8 mouse cellular contexts compared by ENCODE assay signal in the genomic region with DNA sequence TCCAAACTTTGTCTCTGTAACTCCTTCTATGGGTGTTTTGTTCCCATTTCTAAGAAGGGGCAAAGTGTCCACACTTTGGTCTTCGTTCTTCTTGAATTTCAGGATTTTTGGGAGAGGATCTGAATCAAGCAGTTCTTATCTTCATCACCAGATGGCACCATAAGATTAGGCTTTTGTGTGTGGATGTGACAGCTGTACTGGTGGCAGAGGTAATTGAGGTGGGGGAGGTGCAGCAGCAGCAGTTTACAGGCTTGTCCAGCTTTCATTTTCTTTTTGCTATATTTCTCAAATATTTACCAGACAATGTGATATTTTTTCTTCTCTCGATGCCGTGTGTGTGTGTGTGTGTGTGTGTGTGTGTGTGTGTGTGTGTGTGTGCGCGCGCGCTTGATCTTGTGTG.
DNase-seq lines count a peak whose midpoint lies in the region; ATAC-seq and TF ChIP-seq lines count a peak whose summit lies in the region.
"Not testable (repeated sequence)": the region's sequence is repeated elsewhere in the genome, so short reads cannot be mapped to it uniquely, and the experiment has no call there.

No protein-coding gene starts in this region.

- not testable (repeated sequence) for H3K9me3 ChIP-seq in ES-Bruce4 (replicated peaks; ENCODE audit: control insufficient read depth, insufficient read depth, low read length, poor library complexity, severe bottlenecking); forebrain, embryonic 14.5 days (replicated peaks; ENCODE audit: control insufficient read depth, low read length); intestine, embryonic 14.5 days (ENCODE audit: control insufficient read depth, low read length); midbrain, embryonic 10.5 days (replicated peaks)

- 74% methylated on average over 7 of the region's 7 CpGs for WGBS in forebrain, embryonic 14.5 days
- WGBS in intestine, embryonic 14.5 days, result 71% methylated on average over 7 of the region's 7 CpGs
- 61% methylated on average over 7 of the region's 7 CpGs for WGBS in large intestine, adult 2 months
- 85% methylated on average over 7 of the region's 7 CpGs for WGBS in midbrain, embryonic 10.5 days

- H3K4me1 ChIP-seq in ES-Bruce4 (ENCODE audit: control insufficient read depth, insufficient read depth, low read length); forebrain, embryonic 14.5 days (ENCODE audit: control insufficient read depth, insufficient read depth, low read length); intestine, embryonic 14.5 days (replicated peaks; ENCODE audit: control insufficient read depth, insufficient read depth, low read length); midbrain, embryonic 10.5 days: not testable (repeated sequence)

- intact Hi-C loops in left cerebral cortex, postnatal 36 days (cut with DNase I), result not testable (repeated sequence)

- not testable (repeated sequence) for H3K9ac ChIP-seq in ES-Bruce4 (ENCODE audit: low read depth, poor library complexity, severe bottlenecking); forebrain, embryonic 14.5 days (ENCODE audit: low read length); intestine, embryonic 14.5 days (ENCODE audit: low read length)

- not testable (repeated sequence) for TF ChIP-seq POLR2A in ES-Bruce4 (IDR thresholded peaks at IDR 0.05; ENCODE audit: insufficient read depth, low read length)

- H3K27me3 ChIP-seq in ES-Bruce4 (ENCODE audit: control insufficient read depth, insufficient read depth, low read length, poor library complexity, severe bottlenecking); forebrain, embryonic 14.5 days (replicated peaks; ENCODE audit: control insufficient read depth, insufficient read depth, low read length); intestine, embryonic 14.5 days (replicated peaks; ENCODE audit: control insufficient read depth, insufficient read depth, low read length); midbrain, embryonic 10.5 days (ENCODE audit: low read depth, poor library complexity, severe bottlenecking): not testable (repeated sequence)

- 0 out of 2 replicates have a peak, but pooled peaks have one; percentile 40 for ATAC-seq in cerebellum, adult (ENCODE audit: insufficient number of reproducible peaks, low FRiP score, low TSS enrichment)
- ATAC-seq in forebrain, embryonic 14.5 days, result peak; percentile 92
- ATAC-seq in intestine, embryonic 14.5 days (replicated peaks; ENCODE audit: low FRiP score, low TSS enrichment, low read depth), result peak; percentile 77; the same call in 1 of the 2 replicates

- not testable (repeated sequence) for H3K27ac ChIP-seq in ES-Bruce4 (ENCODE audit: insufficient read depth, low read length); forebrain, embryonic 14.5 days (ENCODE audit: low read depth, low read length); intestine, embryonic 14.5 days (ENCODE audit: low read depth); midbrain, embryonic 10.5 days (replicated peaks)

- H3K4me3 ChIP-seq in ES-Bruce4 (ENCODE audit: low read depth, low read length); forebrain, embryonic 14.5 days (ENCODE audit: low read depth, low read length); intestine, embryonic 14.5 days (ENCODE audit: low read depth, low read length); midbrain, embryonic 10.5 days: not testable (repeated sequence)

- not testable (repeated sequence) for H3K36me3 ChIP-seq in ES-Bruce4 (ENCODE audit: control insufficient read depth, insufficient read depth, low read length, poor library complexity, severe bottlenecking); forebrain, embryonic 14.5 days (ENCODE audit: control insufficient read depth, insufficient read depth, low read length); intestine, embryonic 14.5 days (ENCODE audit: control insufficient read depth, insufficient read depth, low read length); midbrain, embryonic 10.5 days

- TF ChIP-seq CTCF in ES-Bruce4 (IDR thresholded peaks at IDR 0.05; ENCODE audit: low read depth, low read length), result peak; percentile 33

- not testable (repeated sequence) for TF ChIP-seq EP300 in ES-Bruce4 (IDR thresholded peaks at IDR 0.05; ENCODE audit: insufficient read depth, low read depth, low read length)

- DNase-seq in forebrain, embryonic 14.5 days (ENCODE audit: low spot score), result peak; percentile 87
- not testable (repeated sequence) for DNase-seq in intestine, embryonic 14.5 days (ENCODE audit: low spot score)
- peak; percentile 45 for DNase-seq in large intestine, adult 2 months (ENCODE audit: low read depth, low spot score)
- peak; percentile 4 to 8 for DNase-seq in left cerebral cortex, postnatal 36 days (ENCODE audit: low spot score in 2 of 2)
- DNase-seq in midbrain, embryonic 10.5 days (ENCODE audit: low spot score), result peak; percentile 25
- peak; percentile 32 for DNase-seq in right cerebral cortex, adult 18-20 months

- H3K4me2 ChIP-seq in forebrain, embryonic 14.5 days (ENCODE audit: low read length); intestine, embryonic 14.5 days (ENCODE audit: low read length): not testable (repeated sequence)

Comparison
In these comparisons a context has a peak if more than half of its experiments do, and no peak if none do; other contexts are left out.
1. ATAC-seq: peak in every context shown above with its lines; median percentile 92 in forebrain, embryonic 14.5 days; 77 in intestine, embryonic 14.5 days; 40 in cerebellum, adult.